8 mouse cellular contexts compared by ENCODE assay signal in genomic region chr6:39515040-39515738, GRCm38 (mm10). TPM values are rescaled to one million over a fixed set of nuclear protein-coding genes. Genes with fewer than 3 reads are reported as not detected.
DNase-seq lines count a peak whose midpoint lies in the region; TF ChIP-seq lines count a peak whose summit lies in the region.

No protein-coding gene starts in this region.

- H3K36me3 ChIP-seq in embryonic facial prominence, embryonic 10.5 days (replicated peaks), result peaks cover 60% of the 10 kb centered on the region
- H3K36me3 ChIP-seq in midbrain, embryonic 10.5 days, result peaks cover 67% of the 10 kb centered on the region

- TF ChIP-seq CTCF in gastrocnemius, adult 2 months (IDR thresholded peaks at IDR 0.05), result no peak

- H3K9me3 ChIP-seq in embryonic facial prominence, embryonic 10.5 days, result peaks cover 4% of the 10 kb centered on the region; the same call in 1 of the 2 replicates
- H3K9me3 ChIP-seq in midbrain, embryonic 10.5 days (replicated peaks), result peaks cover 5% of the 10 kb centered on the region

- H3K27ac ChIP-seq in gastrocnemius, adult 2 months, result peak overlapping the region; percentile 63
- peak overlapping the region; percentile 79 for H3K27ac ChIP-seq in embryonic facial prominence, embryonic 10.5 days (replicated peaks)
- peak overlapping the region; percentile 61 for H3K27ac ChIP-seq in midbrain, embryonic 10.5 days (replicated peaks)

- DNase-seq in gastrocnemius, adult 2 months, result peak; percentile 45
- no peak for DNase-seq in gastrocnemius, adult 8-10 months (ENCODE audit: low spot score in 2 of 2)
- DNase-seq in 416B (ENCODE audit: low read depth), result peak; percentile 68
- peak; percentile 44 for DNase-seq in embryonic facial prominence, embryonic 10.5 days (ENCODE audit: low spot score)
- DNase-seq in heart, postnatal 36 days, result peak; percentile 40 to 41
- DNase-seq in midbrain, embryonic 10.5 days (ENCODE audit: low spot score), result no peak
- no peak for DNase-seq in layer of hippocampus, postnatal 25 days (ENCODE audit: extremely low spot score in 1 of 2, low spot score in 1 of 2)
- no peak for DNase-seq in thymus, postnatal 4 days

- H3K4me3 ChIP-seq in gastrocnemius, adult 2 months, result peak overlapping the region; percentile 18
- H3K4me3 ChIP-seq in embryonic facial prominence, embryonic 10.5 days, result no peak overlapping the region
- no peak overlapping the region for H3K4me3 ChIP-seq in midbrain, embryonic 10.5 days

- WGBS in embryonic facial prominence, embryonic 10.5 days, result 45% methylated on average over 11 of the region's 11 CpGs
- 71% methylated on average over 11 of the region's 11 CpGs for WGBS in midbrain, embryonic 10.5 days

- H3K4me1 ChIP-seq in embryonic facial prominence, embryonic 10.5 days, result peaks cover 12% of the 10 kb centered on the region
- peaks cover 14% of the 10 kb centered on the region for H3K4me1 ChIP-seq in midbrain, embryonic 10.5 days

- H3K27me3 ChIP-seq in embryonic facial prominence, embryonic 10.5 days (replicated peaks; ENCODE audit: low read depth, poor library complexity, severe bottlenecking), result no peaks in the 10 kb centered on the region
- no peaks in the 10 kb centered on the region for H3K27me3 ChIP-seq in midbrain, embryonic 10.5 days (ENCODE audit: low read depth, poor library complexity, severe bottlenecking)

- intact Hi-C loops in gastrocnemius, adult 2 months (cut with DNase I), result no loop called here
- intact Hi-C loops in heart, postnatal 36 days (cut with DNase I), result loop anchor here (5.0 kb wide), 1 partner anchor 42 kb away; the partner anchor contains the start of gene Dennd2a

RNA-seq across cellular contexts. Expression of gene Dennd2a, which starts 42.5 kb away (rescaled TPM):
- total RNA-seq in gastrocnemius, adult 2 months (2021), result 1 to 10 TPM; 3.3 to 4.4 TPM
- 1 to 10 TPM; 1.5 to 2.8 (median 2.1) TPM for total RNA-seq in gastrocnemius, adult 8-10 months (2022)
- polyA plus RNA-seq in embryonic facial prominence, embryonic 10.5 days (2016; fragmentation: Nextera tagmentation; extraction: Ambion mirVana), result 34.3 and 37.8 TPM in 2 replicates
- total RNA-seq in heart, postnatal 36 days (2021), result 1 to 10 TPM; 6.8 to 7.4 TPM
- polyA plus RNA-seq in midbrain, embryonic 10.5 days (2016; fragmentation: Nextera tagmentation; extraction: Ambion mirVana), result 42.3 and 50.6 TPM in 2 replicates
- 10 to 100 TPM; 32.6 to 33.7 TPM for total RNA-seq in layer of hippocampus, postnatal 25 days (2021)

RNA-seq across cellular contexts. Expression of gene Adck2, which starts 58.5 kb away (rescaled TPM):
- 1 to 10 TPM; 5.3 to 6.2 TPM for total RNA-seq in gastrocnemius, adult 2 months (2021)
- total RNA-seq in gastrocnemius, adult 8-10 months (2022), result 1 to 10 TPM; 4.6 to 5.5 (median 5.1) TPM
- polyA plus RNA-seq in embryonic facial prominence, embryonic 10.5 days (2016; fragmentation: Nextera tagmentation; extraction: Ambion mirVana), result 21.3 and 26.1 TPM in 2 replicates
- total RNA-seq in heart, postnatal 36 days (2021), result 10 to 100 TPM; 14.0 to 15.8 TPM
- polyA plus RNA-seq in midbrain, embryonic 10.5 days (2016; fragmentation: Nextera tagmentation; extraction: Ambion mirVana), result 26.6 and 28.4 TPM in 2 replicates
- total RNA-seq in layer of hippocampus, postnatal 25 days (2021), result 10 to 100 TPM; 30.1 to 32.8 TPM

Comparison
In these comparisons a context has a peak if more than half of its experiments do, and no peak if none do; other contexts are left out.
1. DNase-seq: peak in gastrocnemius, adult 2 months (single experiment), 416B (single experiment), embryonic facial prominence, embryonic 10.5 days (single experiment) and heart, postnatal 36 days (2 of 2); none in gastrocnemius, adult 8-10 months (0 of 2), midbrain, embryonic 10.5 days (single experiment), layer of hippocampus, postnatal 25 days (0 of 2) and thymus, postnatal 4 days (single experiment).
2. RNA of gene Dennd2a, which starts 42.5 kb away (total RNA-seq): 32.6 to 33.7 TPM in layer of hippocampus, postnatal 25 days; 6.8 to 7.4 TPM in heart, postnatal 36 days, 3.3 to 4.4 TPM in gastrocnemius, adult 2 months and 1.5 to 2.8 TPM in gastrocnemius, adult 8-10 months; every median in the first group is over 4 times any median in the second.
3. Peak in every context shown above with its lines, with median percentiles within 50 percentile points of each other: H3K27ac ChIP-seq.